Mouse (Mus musculus) frontal cortex, postnatal 36 days (tissue): ENCODE measurements around the gene Setd3.
"Not testable (repeated sequence)": the region's sequence is repeated elsewhere in the genome, so short reads cannot be mapped to it uniquely, and the experiment has no call there.

Source experiments
- DNase-seq, 2 experiments: peaks; one replicate each; pipeline ENCODE4 v3.0.0; 2022; ENCODE audit warnings: low spot score in 2 of 2

The Setd3 gene

GRCm38 (mm10) chr12:108143624-108144498 is 35.3 kb downstream of the Setd3 start:
- no peak for DNase-seq

- DNase-seq = no peak
Observed at GRCm38 (mm10) chr12:108135610-108136208, 43.4 kb downstream of the Setd3 start.

- no peak for DNase-seq
Observed at GRCm38 (mm10) chr12:108133181-108133580, 45.9 kb downstream of the Setd3 start.

- no peak for DNase-seq
Observed at GRCm38 (mm10) chr12:108132450-108133070, 46.6 kb downstream of the Setd3 start.

- DNase-seq = peak; percentile 67 to 79
Observed at GRCm38 (mm10) chr12:108121288-108121687, 57.8 kb downstream of the Setd3 start.

- DNase-seq = no peak
Observed at GRCm38 (mm10) chr12:108120434-108120833, 58.7 kb downstream of the Setd3 start.

GRCm38 (mm10) chr12:108119930-108120329 is 59.2 kb downstream of the Setd3 start:
- DNase-seq = no peak

GRCm38 (mm10) chr12:108118902-108119531 is 60.1 kb downstream of the Setd3 start:
- DNase-seq = no peak

GRCm38 (mm10) chr12:108118503-108118901 is 60.6 kb downstream of the Setd3 start:
- DNase-seq = no peak

GRCm38 (mm10) chr12:108111191-108111590 is 67.9 kb downstream of the Setd3 start:
- DNase-seq = no peak

GRCm38 (mm10) chr12:108110674-108111073 is 68.4 kb downstream of the Setd3 start:
- no peak for DNase-seq

GRCm38 (mm10) chr12:108109732-108110131 is 69.4 kb downstream of the Setd3 start:
- no peak for DNase-seq

GRCm38 (mm10) chr12:108108591-108108990 is 70.5 kb downstream of the Setd3 start:
- DNase-seq = not testable (repeated sequence)

- no peak for DNase-seq
Observed at GRCm38 (mm10) chr12:108103292-108103691, 75.8 kb downstream of the Setd3 start.

- no peak for DNase-seq
Observed at GRCm38 (mm10) chr12:108102119-108102518, 77.0 kb downstream of the Setd3 start.

GRCm38 (mm10) chr12:108100181-108100580 is 78.9 kb downstream of the Setd3 start:
- no peak for DNase-seq

- DNase-seq = no peak
Observed at GRCm38 (mm10) chr12:108098201-108098980, 80.7 kb downstream of the Setd3 start.

- DNase-seq = no peak
Observed at GRCm38 (mm10) chr12:108097643-108098042, 81.5 kb downstream of the Setd3 start.

GRCm38 (mm10) chr12:108088253-108088652 is 90.9 kb downstream of the Setd3 start:
- no peak for DNase-seq

- DNase-seq = no peak
Observed at GRCm38 (mm10) chr12:108087489-108087888, 91.6 kb downstream of the Setd3 start.

- DNase-seq = no peak
Observed at GRCm38 (mm10) chr12:108078122-108078752, 100.9 kb downstream of the Setd3 start.
